Mouse (Mus musculus): ENCODE data around the gene Trappc6a. TPM values are rescaled to one million over a fixed set of nuclear protein-coding genes. Genes with fewer than 3 reads are reported as not detected.

Gene Trappc6a
- total RNA-seq (2021): 10 to 100 TPM; 17.7 to 18.1 TPM
- long read RNA-seq, experiment 1, transcript Trappc6a-201 (6 exons, 785 nt): major isoform, 10 of 15 reads
- long read RNA-seq, experiment 1, partial matches to known transcripts: 0 of 15 reads
- long read RNA-seq, experiment 1, other reads (novel, unspliced or antisense): 3 of 15 reads
- long read RNA-seq, experiment 2, transcript Trappc6a-201 (6 exons, 785 nt): major isoform, 9 of 15 reads
- long read RNA-seq, experiment 2, partial matches to known transcripts: 1 of 15 reads
- long read RNA-seq, experiment 2, other reads (novel, unspliced or antisense): 2 of 15 reads

DNA sequence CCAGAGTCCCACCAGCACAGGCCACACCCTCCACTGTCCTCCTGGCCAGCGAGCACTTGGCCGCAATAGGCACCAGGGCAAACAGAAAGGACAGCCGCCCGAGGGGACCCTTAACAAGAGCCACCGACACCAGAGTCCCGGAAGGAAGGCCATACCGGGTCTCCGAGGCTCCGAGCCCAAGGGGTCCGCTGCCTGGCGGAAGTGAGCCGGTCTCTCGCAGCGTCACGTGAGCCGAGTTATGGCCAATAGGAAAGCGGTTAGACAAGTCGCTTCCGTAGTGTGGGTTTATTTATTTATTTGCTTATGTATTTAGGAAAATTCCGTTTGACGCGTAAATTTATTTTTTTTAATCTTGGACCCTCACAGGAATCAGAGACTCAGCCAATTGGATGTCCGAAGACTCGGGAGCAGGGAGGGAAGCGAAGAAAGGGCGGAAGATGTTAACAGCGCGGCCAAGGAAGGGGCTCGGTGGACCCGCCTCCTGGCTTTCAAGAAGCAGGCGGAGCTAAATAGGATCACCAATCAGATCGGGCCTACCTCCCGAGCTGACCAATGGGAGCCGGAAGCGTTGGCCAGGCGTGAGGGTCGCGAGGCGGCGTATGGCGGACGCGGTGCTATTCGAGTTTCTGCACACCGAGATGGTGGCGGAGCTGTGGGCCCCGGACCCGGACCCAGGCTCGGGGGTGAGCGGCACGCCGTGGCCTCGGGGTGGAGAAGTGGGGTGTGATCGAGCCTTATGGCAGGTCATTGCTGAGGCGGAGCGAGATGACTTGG lies at the start of gene Trappc6a, which contains the start of gene Bloc1s3:
Trappc6a (plus strand) TSS at position 246 of the 774 bp plus-strand sequence.
Bloc1s3 (minus strand) TSS at position 218 of the 774 bp plus-strand sequence.
- intact Hi-C loops (cut with DNase I): loop anchor here (5.0 kb wide), 1 partner anchor 54 kb away; the partner anchor contains the start of gene Ppp1r37
- peak; percentile 96 for DNase-seq (ENCODE audit: low spot score in 2 of 2)

- intact Hi-C loops (cut with DNase I): no loop called here
- DNase-seq (ENCODE audit: low spot score in 2 of 2): peak; percentile 62 to 78
Measured at GRCm38 (mm10) chr7:19458591-19459111, 49.5 kb upstream of the Trappc6a start, which contains the start of gene Mark4. Mark4 (minus strand) TSS chr7:19458821.

DNA sequence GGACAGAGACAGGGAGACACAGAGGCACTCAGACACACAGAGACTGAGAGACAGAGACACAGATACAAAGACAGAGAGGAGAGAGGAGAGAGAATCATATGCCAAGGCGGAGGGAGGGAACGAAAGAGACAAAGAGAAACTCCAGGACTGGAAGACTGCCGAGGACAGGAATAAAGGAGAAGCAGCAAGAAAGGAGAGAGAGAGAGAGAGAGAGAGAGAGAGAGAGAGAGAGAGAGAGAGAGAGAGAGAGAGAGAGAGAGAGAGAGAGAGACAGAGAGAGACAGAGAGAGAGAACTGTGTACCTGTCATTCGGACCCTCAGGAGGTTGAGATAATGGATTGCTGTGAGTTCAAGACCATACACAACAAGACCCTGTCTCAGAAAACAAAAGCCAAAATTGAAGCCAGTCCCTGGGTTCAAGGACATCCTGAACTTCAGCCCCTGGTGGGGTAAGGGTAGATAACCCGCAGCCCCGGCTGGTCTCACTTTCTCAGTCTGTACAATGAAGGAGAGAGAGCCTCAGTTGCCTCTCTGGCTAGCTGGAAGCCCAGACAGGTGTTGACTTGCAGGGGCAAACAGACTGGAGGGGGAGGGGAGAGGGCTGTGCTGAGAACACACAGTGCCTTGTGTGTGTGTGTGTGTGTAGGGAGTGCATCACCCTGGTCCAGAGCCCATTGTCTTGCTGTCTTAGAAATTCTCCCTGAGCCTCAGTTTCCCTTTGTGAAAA lies 48.9 kb upstream of the Trappc6a start:
- intact Hi-C loops (cut with DNase I): no loop called here
- DNase-seq (ENCODE audit: low spot score in 2 of 2): no peak

- DNase-seq (ENCODE audit: low spot score in 2 of 2): no peak
- intact Hi-C loops (cut with DNase I): loop anchor here (5.0 kb wide), 1 partner anchor 37 kb away; no protein-coding TSS in a partner anchor
Measured at GRCm38 (mm10) chr7:19460500-19460899, 47.7 kb upstream of the Trappc6a start.

- peak; percentile 82 to 90 for DNase-seq (ENCODE audit: low spot score in 2 of 2)
- intact Hi-C loops (cut with DNase I): loop anchor here (5.0 kb wide), 1 partner anchor 36 kb away; no protein-coding TSS in a partner anchor
Measured at GRCm38 (mm10) chr7:19461488-19461887, 46.7 kb upstream of the Trappc6a start.

- intact Hi-C loops (cut with DNase I): loop anchor here (5.0 kb wide), 1 partner anchor 35 kb away; no protein-coding TSS in a partner anchor
- no peak for DNase-seq (ENCODE audit: low spot score in 2 of 2)
Measured at GRCm38 (mm10) chr7:19462443-19462842, 45.8 kb upstream of the Trappc6a start.

DNA sequence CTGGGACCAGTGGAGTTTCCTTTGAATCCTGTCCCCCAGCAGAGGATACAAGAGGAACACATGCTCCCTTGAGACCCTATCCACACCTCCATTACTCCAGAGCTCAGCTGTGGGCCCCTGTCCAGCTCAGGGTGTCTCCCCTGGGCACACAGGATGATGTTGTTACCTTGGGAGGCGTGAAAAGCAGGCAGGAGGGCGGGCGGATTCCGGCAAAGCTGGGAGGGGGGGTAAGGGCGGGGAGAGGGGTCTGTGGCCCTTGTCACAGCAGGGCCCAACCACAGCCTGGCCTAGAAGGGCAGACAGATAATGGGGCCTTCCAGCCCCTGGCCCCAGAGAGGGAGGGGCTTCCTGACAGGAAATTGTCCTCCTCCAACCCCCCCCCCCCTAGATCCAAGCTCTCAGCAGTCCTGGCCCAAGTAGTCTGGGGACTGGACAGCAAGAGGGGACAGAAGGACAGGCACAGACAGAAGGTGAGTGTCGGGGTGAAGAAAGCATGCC lies 45.3 kb upstream of the Trappc6a start, which contains the start of gene Exoc3l2:
Exoc3l2 (plus strand) TSS at position 448 of the 498 bp plus-strand sequence.
- intact Hi-C loops (cut with DNase I): loop anchor here (5.0 kb wide), 1 partner anchor 34 kb away; no protein-coding TSS in a partner anchor

GRCm38 (mm10) chr7:19464367-19465307 lies 43.6 kb upstream of the Trappc6a start:
- DNase-seq (ENCODE audit: low spot score in 2 of 2): no peak
- intact Hi-C loops (cut with DNase I): loop anchor here (5.0 kb wide), 1 partner anchor 33 kb away; no protein-coding TSS in a partner anchor

More for the DNA sequence above, 45.3 kb upstream of the Trappc6a start, which contains the start of gene Exoc3l2:
- DNase-seq (ENCODE audit: low spot score in 2 of 2): no peak

DNA sequence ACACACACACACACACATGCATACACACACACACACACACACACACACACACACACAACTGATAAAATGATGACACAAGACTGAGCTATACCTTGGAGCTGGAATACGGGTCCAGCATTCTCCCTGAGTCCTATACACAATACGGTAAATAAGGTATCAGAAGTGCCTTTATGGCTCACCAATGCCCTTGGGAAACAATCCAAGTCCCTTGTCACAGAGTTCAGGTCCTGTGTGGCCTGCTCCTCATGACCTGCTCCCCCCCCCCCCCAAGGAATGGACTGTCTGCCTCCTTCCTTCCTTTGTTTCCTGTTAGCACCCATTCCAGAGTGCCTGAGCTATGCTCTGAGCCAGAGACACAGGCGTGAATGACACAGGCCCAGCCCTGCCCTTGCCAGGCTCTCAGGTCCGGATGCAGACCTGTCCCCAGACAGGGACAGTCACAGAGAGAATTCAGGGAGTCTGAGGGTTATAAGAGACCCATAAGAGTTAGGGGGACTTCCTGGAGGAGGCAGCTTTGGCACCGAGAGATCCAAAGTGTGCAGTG lies 41.5 kb upstream of the Trappc6a start:
- intact Hi-C loops (cut with DNase I): no loop called here
- DNase-seq (ENCODE audit: low spot score in 2 of 2): no peak

DNA sequence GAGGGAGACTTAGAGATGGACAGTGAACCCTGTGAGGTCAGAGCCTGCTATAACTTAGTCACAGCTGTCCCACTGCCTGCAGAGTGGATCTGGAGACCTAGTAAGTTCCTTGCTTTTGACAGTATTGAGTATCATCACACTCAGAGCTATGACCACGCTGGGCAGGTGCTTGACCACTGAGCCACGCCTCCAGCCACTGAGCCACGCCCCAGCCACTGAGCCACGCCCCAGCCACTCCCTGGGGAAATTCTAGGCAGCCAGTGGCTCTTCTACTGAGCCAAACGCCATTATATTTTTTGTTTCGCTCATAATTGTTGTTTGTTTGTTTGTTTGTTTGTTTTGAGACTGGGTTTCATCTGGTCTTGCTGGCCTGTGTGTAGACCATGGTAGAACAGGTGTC lies 40.6 kb upstream of the Trappc6a start:
- no peak for DNase-seq (ENCODE audit: low spot score in 2 of 2)
- intact Hi-C loops (cut with DNase I): no loop called here

DNA sequence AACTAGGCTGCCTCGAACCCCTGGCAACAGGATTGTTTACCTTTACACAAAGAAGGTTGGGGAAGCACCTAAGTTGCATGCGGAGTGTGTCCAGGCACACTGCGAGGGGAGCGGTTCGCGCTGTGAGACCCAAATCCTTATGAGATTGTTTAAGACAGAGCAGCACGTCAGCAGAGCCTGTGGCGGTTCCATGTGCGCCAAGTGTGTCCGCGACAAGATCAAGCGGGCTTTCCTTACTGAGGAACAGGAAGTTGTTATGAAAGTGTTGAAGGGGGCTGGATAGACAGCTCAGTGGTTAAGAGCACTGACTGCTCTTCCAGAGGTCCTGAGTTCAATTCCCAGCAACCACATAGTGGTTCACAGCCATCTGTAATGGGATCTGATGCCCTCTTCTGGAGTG lies 39.9 kb upstream of the Trappc6a start:
- DNase-seq (ENCODE audit: low spot score in 2 of 2): no peak
- intact Hi-C loops (cut with DNase I): no loop called here

DNA sequence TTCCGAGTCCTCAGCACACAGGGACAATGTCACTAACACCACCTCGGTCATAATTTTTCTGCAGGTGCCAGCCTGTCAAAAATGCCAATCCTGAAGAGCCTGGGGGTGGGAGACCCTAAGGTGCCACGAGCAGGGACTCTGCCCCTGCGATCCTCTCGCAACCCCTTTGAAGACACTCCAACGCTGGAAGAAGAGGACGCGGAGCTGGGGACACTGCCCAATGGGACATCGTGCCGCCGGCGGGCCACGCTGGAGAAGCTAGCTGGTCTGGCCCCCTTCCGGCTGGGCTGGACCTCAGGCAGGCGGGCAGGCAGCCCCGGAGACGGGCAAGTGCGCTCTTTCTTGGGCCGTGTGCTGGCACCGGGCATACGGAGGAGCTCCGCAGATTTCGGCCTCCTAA lies 38.8 kb upstream of the Trappc6a start:
- intact Hi-C loops (cut with DNase I): no loop called here
- DNase-seq (ENCODE audit: low spot score in 2 of 2): no peak

DNA sequence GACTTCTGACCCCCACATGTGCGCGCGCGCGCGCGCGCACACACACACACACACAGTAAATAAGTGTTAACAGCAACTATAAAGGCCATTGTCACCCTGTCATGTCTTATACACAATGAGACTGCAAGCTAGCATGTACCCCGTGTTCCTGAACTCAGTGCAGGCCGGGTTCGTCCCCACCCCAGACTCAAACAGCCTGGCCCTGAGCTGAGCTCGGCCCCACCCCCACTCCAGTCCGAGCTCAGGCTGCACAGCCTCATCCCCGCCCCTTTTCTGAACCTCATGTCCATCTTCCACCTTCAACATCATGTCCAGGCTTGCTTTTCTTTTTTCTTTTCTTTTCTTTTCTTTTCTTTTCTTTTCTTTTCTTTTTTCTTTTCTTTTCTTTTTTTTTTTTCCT lies 37.9 kb upstream of the Trappc6a start:
- no peak for DNase-seq (ENCODE audit: low spot score in 2 of 2)
- intact Hi-C loops (cut with DNase I): no loop called here

- DNase-seq (ENCODE audit: low spot score in 2 of 2): no peak
- intact Hi-C loops (cut with DNase I): no loop called here
Measured at GRCm38 (mm10) chr7:19472403-19472802, 35.8 kb upstream of the Trappc6a start.

DNA sequence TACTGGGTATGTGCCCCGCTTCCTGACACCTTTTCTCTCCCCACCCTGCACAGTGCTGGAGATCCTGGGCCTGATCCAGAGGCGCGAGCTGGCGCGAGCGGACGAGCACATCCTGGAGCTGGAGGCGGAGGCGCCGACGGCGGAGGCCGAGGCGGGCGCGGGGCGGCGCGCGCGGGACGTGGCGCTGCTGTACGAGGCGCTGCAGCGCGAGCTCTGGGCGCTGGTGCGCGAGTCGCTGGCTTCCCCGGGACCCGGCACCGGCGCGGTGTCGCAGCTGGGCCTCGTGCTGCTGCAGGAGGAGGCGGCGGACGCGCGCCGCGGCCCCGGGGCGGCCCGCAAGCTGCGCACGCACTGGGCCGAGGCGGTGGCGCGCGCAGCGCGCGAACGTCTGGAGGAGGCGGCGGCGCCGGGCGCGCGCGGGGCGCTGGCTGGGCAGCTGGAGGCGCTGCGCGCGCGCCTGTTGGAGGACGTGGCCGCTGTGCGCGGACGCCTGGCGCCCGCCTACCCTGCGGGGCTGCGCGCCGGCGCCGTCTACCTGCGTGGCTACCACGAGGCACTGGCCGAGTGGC lies 34.2 kb upstream of the Trappc6a start:
- DNase-seq (ENCODE audit: low spot score in 2 of 2): peak; percentile 87 to 90
- intact Hi-C loops (cut with DNase I): no loop called here

- intact Hi-C loops (cut with DNase I): no loop called here
Measured at GRCm38 (mm10) chr7:19477084-19477483, 31.1 kb upstream of the Trappc6a start.

GRCm38 (mm10) chr7:19477624-19478384 lies 30.4 kb upstream of the Trappc6a start:
- DNase-seq (ENCODE audit: low spot score in 2 of 2): no peak
- intact Hi-C loops (cut with DNase I): no loop called here

More at GRCm38 (mm10) chr7:19477084-19477483, 31.1 kb upstream of the Trappc6a start:
- no peak for DNase-seq (ENCODE audit: low spot score in 2 of 2)

All from left cerebral cortex, postnatal 14 days (tissue).